Mouse (Mus musculus): ENCODE data around the gene Tmem63c.

GRCm38 (mm10) chr12:87027391-87027790 lies 6.3 kb downstream of the Tmem63c start:
- no peak for TF ChIP-seq CTCF (IDR thresholded peaks at IDR 0.05; ENCODE audit: extremely low read depth, insufficient read depth, insufficient read length, insufficient replicate concordance)
- TF ChIP-seq POLR2A (IDR thresholded peaks at IDR 0.05; ENCODE audit: low read depth, low read length), result no peak
